Mouse (Mus musculus) T-helper 1 cell (primary cell): ENCODE measurements around the gene Fam177a.
"Not testable (repeated sequence)": the region's sequence is repeated elsewhere in the genome, so short reads cannot be mapped to it uniquely, and the experiment has no call there.

Experiments
- in situ Hi-C: fragments of 300-600 bp; cut with MboI, MseI; formaldehyde crosslinking; loops from one replicate; pipeline ENCODE4 v1.15.1; 2025; ENCODE audit warnings: high pct_unique_total_duplicates

Fam177a gene

DNA sequence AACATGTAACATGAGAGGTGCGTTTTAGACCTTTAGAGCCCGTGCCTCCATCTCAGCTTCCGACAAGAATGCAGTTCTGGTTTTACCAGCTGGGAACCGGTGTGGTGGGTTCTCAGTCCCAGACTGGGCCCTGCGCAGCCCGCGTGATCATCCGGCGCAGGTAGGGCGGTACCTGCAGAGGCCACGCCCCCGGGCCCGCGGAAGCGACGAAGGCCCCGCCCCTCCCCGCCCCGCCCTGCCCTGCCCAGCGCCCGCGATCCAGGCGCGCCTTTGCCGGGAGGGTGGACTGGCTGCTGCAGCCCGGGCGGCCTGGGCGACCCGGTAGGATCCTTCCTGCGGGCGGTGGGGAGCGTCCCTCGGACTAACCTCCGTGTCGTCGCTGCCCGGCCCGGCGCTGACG, at the start of gene Fam177a:
TSS of gene Fam177a (plus strand) at position 228 of the 400 bp plus-strand sequence.
- in situ Hi-C loops: loop anchor here (25.0 kb wide), 1 partner anchor 362 kb away; no protein-coding TSS in a partner anchor

DNA sequence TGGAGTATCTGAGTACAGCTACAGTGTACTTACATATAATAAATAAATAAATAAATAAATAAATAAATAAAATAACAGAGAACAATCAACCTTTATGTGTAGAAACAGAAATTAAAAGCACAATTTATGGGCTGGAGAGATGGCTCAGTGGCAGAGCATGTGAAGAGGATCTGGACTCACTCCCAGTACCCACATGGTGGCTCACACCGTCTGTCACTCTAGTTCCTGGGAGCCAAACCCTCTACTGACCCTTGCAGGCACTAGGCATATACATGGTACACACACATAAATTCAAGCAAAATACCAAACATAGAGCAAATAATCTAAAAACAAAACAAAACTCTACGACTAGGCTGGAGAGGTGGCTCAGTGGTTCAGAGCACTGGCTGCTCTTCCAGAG, 49.0 kb upstream of the Fam177a start:
- in situ Hi-C loops: no loop called here

DNA sequence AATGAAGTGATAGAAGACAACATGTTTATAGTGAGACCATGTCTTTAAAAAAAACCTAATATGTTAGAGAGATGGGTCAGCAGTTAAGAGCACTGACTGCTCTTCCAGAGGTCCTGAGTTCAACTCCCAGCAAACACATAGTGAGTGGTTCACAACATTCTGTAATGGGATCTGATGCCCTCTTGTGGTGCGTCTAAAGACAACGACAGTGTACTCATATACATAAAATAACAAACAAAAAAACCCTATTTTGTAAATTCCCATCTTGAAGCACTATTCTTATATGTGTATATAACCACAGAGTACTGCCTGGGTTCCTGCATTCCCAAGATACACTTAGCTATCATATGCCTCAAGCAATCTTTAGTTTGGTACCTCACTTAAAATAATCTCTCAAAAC, 45.6 kb upstream of the Fam177a start:
- in situ Hi-C loops: not testable (repeated sequence)

DNA sequence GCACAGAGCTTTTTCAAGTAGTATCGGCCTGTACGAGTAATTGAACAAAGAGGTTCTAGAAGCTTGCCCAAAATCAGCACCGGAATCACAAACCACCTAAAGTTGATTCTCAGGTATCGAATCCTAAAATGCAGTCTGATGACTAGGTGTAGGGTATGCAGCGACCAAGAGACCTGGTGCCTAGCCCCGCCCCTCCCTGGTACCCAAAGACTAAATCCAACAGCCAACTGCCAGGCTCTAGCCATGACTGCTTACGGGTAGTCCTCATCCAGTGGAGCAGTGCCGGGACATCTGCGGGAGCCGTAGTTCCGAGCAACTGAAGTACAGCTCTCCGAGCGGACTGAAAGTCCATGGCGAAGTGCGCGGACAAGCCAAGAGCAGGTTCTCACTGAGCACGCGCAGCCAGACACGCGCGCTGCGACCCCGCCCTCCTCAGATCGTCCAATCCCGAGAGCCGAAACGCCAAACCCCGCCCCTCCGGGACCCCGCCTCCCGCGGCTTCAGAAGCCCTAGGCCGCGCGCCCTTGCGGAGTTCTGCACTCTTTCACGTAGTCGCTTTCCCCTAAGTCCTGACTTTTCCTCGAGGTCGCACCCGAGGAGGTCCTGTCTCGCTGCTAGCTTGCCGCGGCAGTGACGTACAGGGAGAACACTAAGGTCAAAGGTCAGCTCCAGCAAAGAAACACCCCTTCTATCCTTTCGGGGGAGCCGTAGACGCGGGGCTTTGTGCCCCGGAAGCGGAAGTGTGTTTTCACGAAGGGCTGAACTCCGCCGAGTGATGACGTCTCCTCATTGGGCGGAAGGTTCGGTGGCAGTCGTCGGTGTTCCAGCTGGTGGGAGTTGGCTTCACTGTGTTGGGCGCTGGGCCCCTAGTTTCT, 44.3 kb upstream of the Fam177a start, which contains the start of the genes 2700097O09Rik and Srp54a:
TSS of gene 2700097O09Rik (minus strand) at position 385 of the 875 bp plus-strand sequence.
TSS of gene Srp54a (plus strand) at position 537 of the 875 bp plus-strand sequence.
- in situ Hi-C loops: not testable (repeated sequence)

DNA sequence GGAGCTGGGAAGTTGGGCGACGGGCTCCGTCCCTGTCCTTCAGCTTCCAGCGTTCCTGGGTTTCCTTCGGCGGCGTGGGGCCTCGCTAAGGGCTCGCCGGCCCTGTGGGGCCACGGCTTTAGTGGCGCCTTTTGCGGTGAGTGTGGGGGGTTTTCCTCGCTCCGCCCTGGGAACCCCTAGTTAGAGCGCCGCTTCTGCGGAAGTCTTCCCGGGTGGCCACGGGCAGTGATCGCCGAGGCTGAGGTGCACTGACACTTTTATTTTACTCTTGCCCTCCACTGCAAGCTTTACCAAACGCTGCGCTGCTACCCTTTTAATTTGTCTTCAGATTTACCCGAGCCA, 43.7 kb upstream of the Fam177a start:
- in situ Hi-C loops: not testable (repeated sequence)

DNA sequence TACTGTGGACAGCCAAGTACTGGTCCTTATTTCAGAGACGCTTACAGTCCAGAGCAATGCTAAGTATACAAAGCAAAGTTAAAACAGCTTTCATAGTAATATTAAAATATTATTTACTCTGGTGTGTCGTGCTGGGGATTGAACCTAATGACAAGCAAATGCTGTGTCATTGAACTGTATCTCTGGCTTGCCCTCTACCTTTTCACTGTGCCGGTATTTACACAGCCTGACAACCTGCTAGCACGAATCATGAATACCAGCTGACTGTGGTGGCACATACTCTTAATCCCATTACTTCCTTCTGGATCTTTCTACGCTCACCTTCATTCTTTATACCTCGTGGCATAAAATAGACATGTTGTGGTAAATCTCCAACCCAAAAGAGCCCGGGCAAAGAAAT, 32.1 kb upstream of the Fam177a start:
- in situ Hi-C loops: not testable (repeated sequence)

DNA sequence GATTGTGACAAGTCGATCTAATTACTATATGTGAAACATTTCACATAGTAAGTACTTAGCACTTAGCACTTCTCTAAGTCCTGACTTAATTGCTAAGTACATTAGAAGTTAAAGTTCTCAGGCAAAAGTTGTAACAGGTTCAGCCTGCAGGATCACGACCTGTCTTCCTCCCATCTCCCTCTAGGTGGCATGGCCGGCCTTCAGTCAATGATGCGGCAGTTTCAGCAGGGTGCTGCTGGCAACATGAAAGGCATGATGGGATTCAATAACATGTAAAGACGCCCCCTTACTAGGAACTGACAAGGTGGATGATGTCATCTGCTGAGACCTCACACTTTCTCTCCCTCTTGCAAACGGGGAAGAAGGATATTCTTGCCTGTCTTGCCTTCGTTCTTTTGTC, 11.7 kb upstream of the Fam177a start:
- in situ Hi-C loops: loop anchor here (25.0 kb wide), 1 partner anchor 350 kb away; no protein-coding TSS in a partner anchor

DNA sequence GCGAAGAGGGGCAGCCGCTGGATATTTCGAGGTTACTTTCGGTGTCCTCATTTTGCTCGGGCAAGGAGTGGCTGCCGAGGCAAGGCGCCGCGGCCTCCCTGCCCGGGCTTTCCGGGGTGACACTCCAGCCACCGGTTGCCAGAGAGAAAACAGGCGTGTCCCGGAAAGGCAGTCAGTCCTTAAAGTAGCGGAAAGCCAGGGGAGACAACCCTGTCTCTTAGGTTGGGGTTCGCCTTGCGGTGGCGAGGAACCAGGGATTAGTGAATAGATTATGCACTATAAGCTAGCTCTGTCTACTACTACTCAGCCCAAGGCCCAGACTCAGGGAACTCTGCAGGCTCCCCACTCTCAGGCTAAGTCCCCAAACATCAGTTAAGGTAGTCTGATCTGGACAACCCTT, 462 bp downstream of the Fam177a start:
- in situ Hi-C loops: loop anchor here (25.0 kb wide), 1 partner anchor 362 kb away; no protein-coding TSS in a partner anchor

DNA sequence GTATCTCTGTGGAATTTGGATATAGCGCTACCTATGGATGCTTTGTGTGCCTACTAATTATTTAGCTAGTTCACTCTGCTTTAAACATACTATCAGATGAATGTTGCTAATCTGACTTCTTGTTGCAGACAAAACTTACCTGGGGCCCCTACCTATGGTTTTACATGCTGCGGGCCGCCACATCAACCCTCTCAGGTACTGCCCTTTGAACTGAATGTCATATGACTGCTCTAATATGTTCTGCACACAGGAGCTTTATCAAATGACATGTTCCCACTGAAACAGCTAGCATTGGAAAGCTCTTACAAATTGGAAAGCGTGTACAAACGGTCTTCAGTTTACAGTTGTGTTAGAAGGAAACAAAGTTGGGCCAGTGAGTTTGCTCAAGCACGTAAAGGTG, 11.3 kb downstream of the Fam177a start:
- in situ Hi-C loops: not testable (repeated sequence)

DNA sequence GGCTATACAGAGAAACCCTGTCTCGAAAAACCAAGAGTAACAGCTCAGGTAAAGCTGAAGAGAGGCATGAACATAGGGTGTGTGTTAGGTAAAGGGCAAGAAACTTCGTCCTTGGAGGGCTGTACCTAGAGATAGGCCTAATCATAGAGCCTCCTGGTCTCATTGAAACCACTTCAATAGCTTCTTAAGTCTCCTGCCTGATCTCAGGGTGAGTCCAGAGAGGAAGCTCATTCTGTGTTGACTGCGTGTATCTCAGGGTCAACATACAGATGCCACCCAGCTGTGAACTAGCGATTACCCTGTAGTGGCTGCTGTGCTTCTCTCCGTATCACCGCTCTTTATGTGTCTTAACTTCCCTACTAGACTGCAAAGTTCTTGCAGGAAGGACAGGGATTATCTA, 13.6 kb downstream of the Fam177a start:
- in situ Hi-C loops: not testable (repeated sequence)

DNA sequence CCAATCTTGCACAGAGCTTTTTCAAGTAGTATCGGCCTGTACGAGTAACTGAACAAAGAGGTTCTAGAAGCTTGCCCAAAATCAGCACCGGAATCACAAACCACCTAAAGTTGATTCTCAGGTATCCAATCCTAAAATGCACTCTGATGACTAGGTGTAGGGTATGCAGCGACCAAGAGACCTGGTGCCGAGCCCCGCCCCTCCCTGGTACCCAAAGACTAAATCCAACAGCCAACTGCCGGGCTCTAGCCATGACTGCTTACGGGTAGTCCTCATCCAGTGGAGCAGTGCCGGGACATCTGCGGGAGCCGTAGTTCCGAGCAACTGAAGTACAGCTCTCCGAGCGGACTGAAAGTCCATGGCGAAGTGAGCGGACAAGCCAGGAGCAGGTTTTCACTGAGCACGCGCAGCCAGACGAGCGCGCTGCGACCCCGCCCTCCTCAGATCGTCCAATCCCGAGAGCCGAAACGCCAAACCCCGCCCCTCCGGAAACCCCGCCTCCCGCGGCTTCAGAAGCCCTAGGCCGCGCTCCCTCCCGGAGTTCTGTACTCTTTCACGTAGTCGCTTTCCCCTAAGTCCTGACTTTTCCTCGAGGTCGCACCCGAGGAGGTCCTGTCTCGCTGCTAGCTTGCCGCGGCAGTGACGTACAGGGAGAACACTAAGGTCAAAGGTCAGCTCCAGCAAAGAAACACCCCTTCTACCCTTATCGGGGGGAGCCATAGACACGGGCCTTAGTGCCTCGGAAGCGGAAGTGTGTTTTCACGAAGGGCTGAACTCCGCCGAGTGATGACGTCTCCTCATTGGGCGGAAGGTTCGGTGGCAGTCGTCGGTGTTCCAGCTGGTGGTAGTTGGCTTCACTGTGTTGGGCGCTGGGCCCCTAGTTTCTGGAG, 30.5 kb downstream of the Fam177a start, which contains the start of gene Srp54b:
TSS of gene Srp54b (plus strand) at position 546 of the 890 bp plus-strand sequence.
- in situ Hi-C loops: loop anchor here (5.0 kb wide), 1 partner anchor 77 kb away; the partner anchor contains the start of gene Srp54c

DNA sequence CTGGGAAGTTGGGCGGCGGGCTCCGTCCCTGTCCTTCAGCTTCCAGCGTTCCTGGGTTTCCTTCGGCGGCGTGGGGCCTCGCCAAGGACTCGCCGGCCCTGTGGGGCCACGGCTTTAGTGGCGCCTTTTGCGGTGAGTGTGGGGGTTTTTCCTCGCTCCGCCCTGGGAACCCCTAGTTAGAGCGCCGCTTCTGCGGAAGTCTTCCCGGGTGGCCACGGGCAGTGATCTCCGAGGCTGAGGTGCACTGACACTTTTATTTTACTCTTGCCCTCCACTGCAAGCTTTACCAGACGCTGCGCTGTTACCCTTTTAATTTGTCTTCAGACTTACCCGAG, 31.1 kb downstream of the Fam177a start:
- in situ Hi-C loops: loop anchor here (5.0 kb wide), 1 partner anchor 77 kb away; the partner anchor contains the start of gene Srp54c

DNA sequence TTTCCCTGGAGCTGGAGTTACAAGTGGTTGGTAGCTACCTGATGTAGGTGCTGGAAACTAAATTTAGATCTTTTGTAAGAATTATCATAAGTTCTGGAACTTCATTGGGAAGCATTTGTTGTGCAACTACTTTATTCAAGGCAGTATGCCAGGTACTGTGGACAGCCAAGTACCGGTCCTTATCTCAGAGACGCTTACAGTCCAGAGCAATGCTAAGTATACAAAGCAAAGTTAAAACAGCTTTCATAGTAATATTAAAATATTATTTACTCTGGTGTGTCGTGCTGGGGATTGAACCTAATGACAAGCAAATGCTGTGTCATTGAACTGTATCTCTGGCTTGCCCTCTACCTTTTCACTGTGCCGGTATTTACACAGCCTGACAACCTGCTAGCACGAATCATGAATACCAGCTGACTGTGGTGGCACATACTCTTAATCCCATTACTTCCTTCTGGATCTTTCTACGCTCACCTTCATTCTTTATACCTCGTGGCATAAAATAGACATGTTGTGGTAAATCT, 42.8 kb downstream of the Fam177a start:
- in situ Hi-C loops: not testable (repeated sequence)

DNA sequence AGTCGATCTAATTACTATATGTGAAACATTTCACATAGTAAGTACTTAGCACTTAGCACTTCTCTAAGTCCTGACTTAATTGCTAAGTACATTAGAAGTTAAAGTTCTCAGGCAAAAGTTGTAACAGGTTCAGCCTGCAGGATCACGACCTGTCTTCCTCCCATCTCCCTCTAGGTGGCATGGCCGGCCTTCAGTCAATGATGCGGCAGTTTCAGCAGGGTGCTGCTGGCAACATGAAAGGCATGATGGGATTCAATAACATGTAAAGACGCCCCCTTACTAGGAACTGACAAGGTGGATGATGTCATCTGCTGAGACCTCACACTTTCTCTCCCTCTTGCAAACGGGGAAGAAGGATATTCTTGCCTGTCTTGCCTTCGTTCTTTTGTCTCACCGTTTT, 63.4 kb downstream of the Fam177a start:
- in situ Hi-C loops: loop anchor here (25.0 kb wide), 1 partner anchor 275 kb away; no protein-coding TSS in a partner anchor

DNA sequence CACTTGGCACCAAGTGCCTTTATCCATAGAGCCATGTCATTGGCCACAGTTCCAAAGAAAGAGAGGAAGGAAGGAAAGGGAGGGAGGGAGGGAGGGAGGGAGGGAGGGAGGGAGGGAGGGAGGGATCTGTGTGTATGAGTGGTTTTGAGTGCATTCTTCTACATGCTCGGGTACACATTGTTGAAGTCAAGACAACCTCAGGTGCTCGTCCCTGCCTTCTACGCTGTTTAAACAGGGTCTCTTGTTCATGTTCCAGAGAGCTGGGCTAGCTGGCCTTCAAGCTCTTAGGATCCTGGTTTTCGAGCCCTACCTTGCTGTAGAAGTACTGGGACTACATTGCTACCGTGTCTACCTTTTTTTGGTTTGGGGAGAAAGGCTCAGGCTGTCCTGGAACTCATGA, 64.9 kb downstream of the Fam177a start:
- in situ Hi-C loops: loop anchor here (25.0 kb wide), 1 partner anchor 277 kb away; no protein-coding TSS in a partner anchor
